18 mouse cellular contexts compared by ENCODE assay signal in genomic region chr8:64983150-64983897, GRCm38 (mm10). TPM values are rescaled to one million over a fixed set of nuclear protein-coding genes. Genes with fewer than 3 reads are reported as not detected.
DNase-seq lines count a peak whose midpoint lies in the region; ATAC-seq lines count a peak whose summit lies in the region.
"Had no signal": no experiment of that assay in that cellular context is flagged by ENCODE, and none has a peak within 500 bp of the region (broad histone marks: within the 10 kb centered on the region; RNA-seq: fewer than 3 reads in every experiment).

No protein-coding gene starts in this region.

- no peak for DNase-seq in forebrain, embryonic 10.5 days (ENCODE audit: extremely low spot score, low spot score)
- DNase-seq in A20 (ENCODE audit: low read depth, low spot score) (peak; percentile 85), R1 (ENCODE audit: low read depth, low spot score) (peak; percentile 58)
- DNase-seq in cerebellum, adult 9-11 months: peak; percentile 5
- DNase-seq in testis, postnatal 10 days (ENCODE audit: low spot score): no peak
- no peak for DNase-seq in embryo, embryonic 11 days
- DNase-seq: heart, adult 18-20 months; midbrain, embryonic 14.5 days; right cerebral cortex, adult 18-20 months had no signal

- H3K4me2 ChIP-seq in forebrain, embryonic 12.5 days: no peak overlapping the region
- H3K4me2 ChIP-seq: embryonic facial prominence, embryonic 12.5 days; heart, embryonic 15.5 days; limb, embryonic 13.5 days; liver, embryonic 15.5 days; stomach, embryonic 15.5 days had no signal

- ATAC-seq in forebrain, embryonic 12.5 days (ENCODE audit: low FRiP score): no peak
- ATAC-seq: lung, postnatal 0 days had no signal

- no peaks in the 10 kb centered on the region for H3K27me3 ChIP-seq in forebrain, embryonic 10.5 days (ENCODE audit: poor library complexity, severe bottlenecking)
- H3K27me3 ChIP-seq in forebrain, embryonic 12.5 days: no peaks in the 10 kb centered on the region
- H3K27me3 ChIP-seq: embryonic facial prominence, embryonic 12.5 days; heart, embryonic 15.5 days; limb, embryonic 13.5 days; liver, embryonic 15.5 days; stomach, embryonic 15.5 days had no signal

- H3K4me1 ChIP-seq in forebrain, embryonic 10.5 days: peaks cover 5% of the 10 kb centered on the region
- H3K4me1 ChIP-seq in forebrain, embryonic 12.5 days: no peaks in the 10 kb centered on the region
- H3K4me1 ChIP-seq: embryonic facial prominence, embryonic 12.5 days; heart, embryonic 15.5 days; limb, embryonic 13.5 days; liver, embryonic 15.5 days; stomach, embryonic 15.5 days had no signal

- 0 out of 2 replicates have a peak overlapping the region, but pooled peaks have one; percentile 5 for H3K27ac ChIP-seq in forebrain, embryonic 10.5 days
- H3K27ac ChIP-seq in forebrain, embryonic 12.5 days: no peak overlapping the region
- H3K27ac ChIP-seq: embryonic facial prominence, embryonic 12.5 days; heart, embryonic 15.5 days; limb, embryonic 13.5 days; liver, embryonic 15.5 days; stomach, embryonic 15.5 days had no signal

- WGBS in forebrain, embryonic 10.5 days: 82% methylated on average over 20 of the region's 20 CpGs
- 75% methylated on average over 20 of the region's 20 CpGs for WGBS in forebrain, embryonic 12.5 days

- no peaks in the 10 kb centered on the region for H3K9me3 ChIP-seq in forebrain, embryonic 10.5 days
- no peaks in the 10 kb centered on the region for H3K9me3 ChIP-seq in forebrain, embryonic 12.5 days
- H3K9me3 ChIP-seq: embryonic facial prominence, embryonic 12.5 days; G1E; heart, embryonic 15.5 days; limb, embryonic 13.5 days; liver, embryonic 15.5 days; stomach, embryonic 15.5 days had no signal

- H3K4me3 ChIP-seq in forebrain, embryonic 10.5 days: no peak overlapping the region
- H3K4me3 ChIP-seq in forebrain, embryonic 12.5 days (replicated peaks): no peak overlapping the region
- H3K4me3 ChIP-seq: embryonic facial prominence, embryonic 12.5 days; heart, embryonic 15.5 days; limb, embryonic 13.5 days; liver, embryonic 15.5 days; stomach, embryonic 15.5 days had no signal

- no peaks in the 10 kb centered on the region for H3K36me3 ChIP-seq in forebrain, embryonic 10.5 days (replicated peaks)
- H3K36me3 ChIP-seq in forebrain, embryonic 12.5 days (replicated peaks): no peaks in the 10 kb centered on the region
- H3K36me3 ChIP-seq: embryonic facial prominence, embryonic 12.5 days; G1E; heart, embryonic 15.5 days; limb, embryonic 13.5 days; liver, embryonic 15.5 days; stomach, embryonic 15.5 days had no signal

- H3K9ac ChIP-seq in forebrain, embryonic 12.5 days: no peak overlapping the region
- H3K9ac ChIP-seq: embryonic facial prominence, embryonic 12.5 days; heart, embryonic 15.5 days; limb, embryonic 13.5 days; liver, embryonic 15.5 days; stomach, embryonic 15.5 days had no signal

RNA-seq across cellular contexts. Expression of gene Trim75, which starts 4.3 kb away (rescaled TPM):
- not detected in 2 replicates for polyA plus RNA-seq in forebrain, embryonic 10.5 days (2016; fragmentation: Nextera tagmentation; extraction: Ambion mirVana)
- not detected in 2 replicates for polyA plus RNA-seq in forebrain, embryonic 12.5 days (2016; fragmentation: Nextera tagmentation; extraction: Ambion mirVana)
- polyA plus RNA-seq: embryonic facial prominence, embryonic 12.5 days; G1E; heart, embryonic 15.5 days; kidney, embryonic 16.5 days; limb, embryonic 13.5 days; liver, embryonic 15.5 days; lung, postnatal 0 days; stomach, embryonic 15.5 days had no signal

RNA-seq across cellular contexts. Expression of gene Trim61, which starts 35.0 kb away (rescaled TPM):
- polyA plus RNA-seq in forebrain, embryonic 10.5 days (2016; fragmentation: Nextera tagmentation; extraction: Ambion mirVana): 0.07 TPM in 1 of 2 replicates, not detected in the other
- polyA plus RNA-seq in forebrain, embryonic 12.5 days (2016; fragmentation: Nextera tagmentation; extraction: Ambion mirVana): 0.09 and 0.13 TPM in 2 replicates
- polyA plus RNA-seq: G1E; heart, embryonic 15.5 days; liver, embryonic 15.5 days; lung, postnatal 0 days; midbrain, embryonic 14.5 days; stomach, embryonic 15.5 days had no signal

RNA-seq across cellular contexts. Expression of gene Trim60, which starts 35.1 kb away (rescaled TPM):
- polyA plus RNA-seq in forebrain, embryonic 10.5 days (2016; fragmentation: Nextera tagmentation; extraction: Ambion mirVana): not detected in 2 replicates
- not detected in 2 replicates for polyA plus RNA-seq in forebrain, embryonic 12.5 days (2016; fragmentation: Nextera tagmentation; extraction: Ambion mirVana)
- polyA plus RNA-seq: embryonic facial prominence, embryonic 12.5 days; G1E; heart, embryonic 15.5 days; liver, embryonic 15.5 days; lung, postnatal 0 days; midbrain, embryonic 14.5 days; stomach, embryonic 15.5 days had no signal

RNA-seq across cellular contexts. Expression of gene Tmem192, which starts 36.3 kb away (rescaled TPM):
- 18.0 and 19.7 TPM in 2 replicates for polyA plus RNA-seq in forebrain, embryonic 10.5 days (2016; fragmentation: Nextera tagmentation; extraction: Ambion mirVana)
- polyA plus RNA-seq in forebrain, embryonic 12.5 days (2016; fragmentation: Nextera tagmentation; extraction: Ambion mirVana): 14.6 and 16.1 TPM in 2 replicates

RNA-seq across cellular contexts. Expression of gene Apela, which starts 53.8 kb away (rescaled TPM):
- 2.7 and 3.1 TPM in 2 replicates for polyA plus RNA-seq in forebrain, embryonic 10.5 days (2016; fragmentation: Nextera tagmentation; extraction: Ambion mirVana)
- 3.6 and 6.8 TPM in 2 replicates for polyA plus RNA-seq in forebrain, embryonic 12.5 days (2016; fragmentation: Nextera tagmentation; extraction: Ambion mirVana)
- polyA plus RNA-seq: G1E had no signal

Comparison
In these comparisons a context has a peak if more than half of its experiments do, and no peak if none do; other contexts are left out.
1. DNase-seq: peak in A20 (single experiment), R1 (single experiment) and cerebellum, adult 9-11 months (single experiment); none in forebrain, embryonic 10.5 days (single experiment), testis, postnatal 10 days (single experiment) and embryo, embryonic 11 days (single experiment).